Mouse (Mus musculus) neural tube, embryonic 14.5 days (tissue): Measurements from ENCODE around the gene Pgap3. TPM values are rescaled to one million over a fixed set of nuclear protein-coding genes. Genes with fewer than 3 reads are reported as not detected.

Source experiments
- ATAC-seq: fragments of 200-750 bp; cut with Nextera tagmentation; 2 replicates; pipeline ENCODE4 v1.8.0; 2017; ENCODE audit warnings: low read depth, mild to moderate bottlenecking, moderate TSS enrichment, moderate library complexity
- H3K27ac ChIP-seq: fragments of 300-500 bp; sonication (generic); 2 replicates; pipeline ENCODE4 v1.5.1; 2014; ENCODE audit warnings: low read depth, mild to moderate bottlenecking, control low read depth, low read length, moderate library complexity, mixed read lengths
- H3K27me3 ChIP-seq: fragments of 300-500 bp; sonication (generic); 2 replicates; pipeline ENCODE4 v1.6.1; 2014; ENCODE audit warnings: low read length; ENCODE audit not compliant: control insufficient read depth, insufficient read depth
- H3K36me3 ChIP-seq: fragments of 300-500 bp; sonication (generic); 2 replicates; pipeline ENCODE4 v1.6.1; 2014; ENCODE audit warnings: low read length, mixed read lengths; ENCODE audit not compliant: control insufficient read depth, insufficient read depth
- H3K4me1 ChIP-seq: fragments of 300-500 bp; sonication (generic); 2 replicates; pipeline ENCODE4 v1.6.1; 2014; ENCODE audit warnings: low read length; ENCODE audit not compliant: control insufficient read depth, insufficient read depth
- H3K4me2 ChIP-seq: fragments of 300-500 bp; sonication (generic); 2 replicates; pipeline ENCODE4 v1.6.1; 2014; ENCODE audit warnings: mild to moderate bottlenecking, low read depth, low read length, control low read depth
- H3K4me3 ChIP-seq: fragments of 300-500 bp; sonication (generic); 2 replicates; pipeline ENCODE4 v1.5.1; 2014; ENCODE audit warnings: low read depth, low read length, control low read depth, mixed read lengths
- H3K9ac ChIP-seq: fragments of 300-500 bp; sonication (generic); replicated peaks from 2 replicates; pipeline ENCODE4 v1.6.1; 2014; ENCODE audit warnings: low read depth, mild to moderate bottlenecking, control low read depth, low read length, mixed read lengths
- H3K9me3 ChIP-seq: fragments of 300-500 bp; sonication (generic); 2 replicates; pipeline ENCODE4 v1.6.1; 2016; ENCODE audit warnings: low read length; ENCODE audit not compliant: control insufficient read depth
- WGBS: fragments of 180-500 bp; shearing (Covaris S2); extraction: QIAGEN DNeasy Blood & Tissue Kit; methylation state at CpG from one replicate; pipeline ENCODE4 v1.1.7; 2014; 5-methylcytosine and 5-hydroxymethylcytosine counted together
- polyA plus RNA-seq: library from polyadenylated mRNA; unstranded; fragments of >200 nt; fragmentation: Nextera tagmentation; extraction: Ambion mirVana; gene quantifications from 2 replicates; pipeline ENCODE4 v1.2.1, GENCODE M21; 2014

The Pgap3 gene
- polyA plus RNA-seq, 1 experiment from 2014 or later = 6.2 TPM

GRCm38 (mm10) chr11:98397946-98398345 lies 2.3 kb downstream of the Pgap3 start:
- H3K4me2 ChIP-seq = no peak overlapping the region
- H3K4me1 ChIP-seq = peaks cover 6% of the 10 kb centered on the region; the same call in 1 of the 2 replicates
- no peak overlapping the region for H3K9ac ChIP-seq
- no peak overlapping the region for H3K4me3 ChIP-seq
- H3K27ac ChIP-seq = no peak overlapping the region
- H3K9me3 ChIP-seq = no peaks in the 10 kb centered on the region
- no peaks in the 10 kb centered on the region for H3K36me3 ChIP-seq
- no peaks in the 10 kb centered on the region for H3K27me3 ChIP-seq
- ATAC-seq = no peak
- 91% methylated on average over 7 of the region's 7 CpGs for WGBS

DNA sequence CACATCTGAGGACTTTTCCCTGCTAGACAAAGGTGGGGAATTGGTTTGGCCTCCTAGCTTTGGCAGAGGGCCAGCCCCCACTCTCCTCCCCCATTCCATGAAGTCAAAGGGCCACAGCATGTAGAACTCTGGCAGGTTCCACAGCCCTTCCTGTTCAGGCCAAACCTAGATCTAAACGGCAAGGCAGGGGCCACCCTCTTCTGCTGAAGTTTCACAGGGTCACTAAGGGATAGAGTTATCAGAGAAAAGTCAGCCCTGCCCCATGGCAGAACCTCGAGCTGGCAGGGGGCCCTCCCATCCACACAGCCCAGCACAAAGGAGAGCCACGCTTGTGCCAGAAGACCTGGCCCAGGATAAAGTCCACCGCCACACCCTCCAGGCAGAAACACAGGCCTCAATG lies 5.2 kb downstream of the Pgap3 start:
- ATAC-seq = no peak
- no peak overlapping the region for H3K27ac ChIP-seq
- H3K4me2 ChIP-seq = no peak overlapping the region
- H3K9ac ChIP-seq = no peak overlapping the region
- H3K27me3 ChIP-seq = no peaks in the 10 kb centered on the region
- no peaks in the 10 kb centered on the region for H3K9me3 ChIP-seq
- WGBS = 58% methylated on average over 4 of the region's 4 CpGs
- no peaks in the 10 kb centered on the region for H3K4me1 ChIP-seq
- H3K4me3 ChIP-seq = no peak overlapping the region
- H3K36me3 ChIP-seq = no peaks in the 10 kb centered on the region

- WGBS = 68% methylated on average over 6 of the region's 6 CpGs
- Histone ChIP-seq H3K36me3 (no peaks in the 10 kb centered on the region), H3K4me2 (no peak overlapping the region), H3K27me3 (no peaks in the 10 kb centered on the region), H3K4me1 (no peaks in the 10 kb centered on the region), H3K9me3 (no peaks in the 10 kb centered on the region), H3K27ac (no peak overlapping the region), H3K4me3 (no peak overlapping the region), H3K9ac (no peak overlapping the region)
- no peak for ATAC-seq
Observed at GRCm38 (mm10) chr11:98394301-98394700, 6.0 kb downstream of the Pgap3 start.

- 79% methylated on average over 6 of the region's 6 CpGs for WGBS
- ATAC-seq = no peak
- H3K9ac ChIP-seq = no peak overlapping the region
Observed at GRCm38 (mm10) chr11:98393317-98393716, 7.0 kb downstream of the Pgap3 start.

DNA sequence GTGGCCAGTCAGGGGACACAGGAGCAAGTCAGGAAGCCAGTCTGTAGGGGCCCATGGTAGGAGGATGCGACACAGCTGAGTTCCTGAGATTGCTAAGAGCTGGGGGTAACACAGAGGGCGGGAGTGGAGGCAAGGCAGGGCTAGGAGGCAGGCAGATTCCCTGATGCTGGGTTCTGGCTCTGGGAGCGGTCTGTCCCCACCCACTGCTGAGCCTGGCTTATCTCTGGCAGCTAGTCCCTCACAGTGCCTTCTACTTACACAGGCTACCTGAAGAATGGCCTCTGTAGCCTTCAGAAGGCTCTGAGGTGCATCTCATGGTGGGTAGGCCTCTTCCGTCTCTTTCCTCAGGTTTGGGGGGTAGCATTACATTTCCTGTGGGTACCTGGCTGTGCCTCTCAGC lies 7.6 kb downstream of the Pgap3 start:
- Histone ChIP-seq H3K27me3 (peaks cover 6% of the 10 kb centered on the region; the same call in 1 of the 2 replicates), H3K4me3 (no peak overlapping the region), H3K9ac (no peak overlapping the region), H3K9me3 (no peaks in the 10 kb centered on the region), H3K4me1 (no peaks in the 10 kb centered on the region), H3K36me3 (no peaks in the 10 kb centered on the region), H3K4me2 (no peak overlapping the region), H3K27ac (no peak overlapping the region)
- 63% methylated on average over 4 of the region's 4 CpGs for WGBS
- no peak for ATAC-seq

More at GRCm38 (mm10) chr11:98393317-98393716, 7.0 kb downstream of the Pgap3 start:
- H3K9me3 ChIP-seq = no peaks in the 10 kb centered on the region
- no peaks in the 10 kb centered on the region for H3K27me3 ChIP-seq
- H3K27ac ChIP-seq = no peak overlapping the region
- H3K4me1 ChIP-seq = no peaks in the 10 kb centered on the region
- no peaks in the 10 kb centered on the region for H3K36me3 ChIP-seq
- H3K4me3 ChIP-seq = no peak overlapping the region
- no peak overlapping the region for H3K4me2 ChIP-seq

- Histone ChIP-seq H3K27ac (no peak overlapping the region), H3K27me3 (peaks cover 12% of the 10 kb centered on the region; the same call in 1 of the 2 replicates), H3K4me2 (no peak overlapping the region), H3K9ac (no peak overlapping the region), H3K4me1 (no peaks in the 10 kb centered on the region), H3K9me3 (no peaks in the 10 kb centered on the region), H3K4me3 (no peak overlapping the region), H3K36me3 (no peaks in the 10 kb centered on the region)
- ATAC-seq = no peak
- 20% methylated on average over 7 of the region's 8 CpGs for WGBS
Observed at GRCm38 (mm10) chr11:98392034-98392433, 8.3 kb downstream of the Pgap3 start.

DNA sequence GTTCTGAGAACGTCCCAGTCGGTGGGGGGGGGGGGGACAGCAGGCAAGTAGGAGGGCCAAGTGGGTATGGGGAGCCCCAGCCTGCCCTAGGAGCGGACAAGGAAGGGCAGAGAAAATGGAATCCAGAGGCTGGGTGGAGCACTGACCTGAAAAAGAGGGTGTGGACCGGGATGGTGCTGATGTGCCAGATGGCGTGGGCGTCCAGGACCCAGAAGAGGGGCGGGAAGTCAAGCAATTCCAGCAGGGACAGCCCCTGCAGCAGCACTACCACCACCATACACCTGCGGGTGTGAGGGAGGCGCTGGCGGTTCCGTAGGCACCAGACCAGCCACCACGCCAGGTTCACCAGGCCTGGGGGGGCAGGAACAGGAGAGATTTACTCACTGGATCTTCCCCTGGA lies 10.1 kb downstream of the Pgap3 start:
- Histone ChIP-seq H3K27me3 (peaks cover 12% of the 10 kb centered on the region; the same call in 1 of the 2 replicates), H3K4me2 (no peak overlapping the region), H3K4me1 (no peaks in the 10 kb centered on the region), H3K36me3 (no peaks in the 10 kb centered on the region), H3K9me3 (no peaks in the 10 kb centered on the region), H3K27ac (no peak overlapping the region), H3K4me3 (no peak overlapping the region), H3K9ac (no peak overlapping the region)
- 78% methylated on average over 12 of the region's 12 CpGs for WGBS
- ATAC-seq = no peak

GRCm38 (mm10) chr11:98389221-98389780 lies 11.0 kb downstream of the Pgap3 start:
- H3K4me3 ChIP-seq = no peak overlapping the region
- H3K9ac ChIP-seq = no peak overlapping the region
- H3K27ac ChIP-seq = no peak overlapping the region
- no peaks in the 10 kb centered on the region for H3K4me1 ChIP-seq
- 30% methylated on average over 9 of the region's 9 CpGs for WGBS
- no peaks in the 10 kb centered on the region for H3K9me3 ChIP-seq
- ATAC-seq = no peak
- H3K4me2 ChIP-seq = no peak overlapping the region
- H3K36me3 ChIP-seq = no peaks in the 10 kb centered on the region
- H3K27me3 ChIP-seq = peaks cover 12% of the 10 kb centered on the region; the same call in 1 of the 2 replicates

- Histone ChIP-seq H3K4me3 (no peak overlapping the region), H3K4me2 (no peak overlapping the region), H3K9ac (no peak overlapping the region), H3K9me3 (no peaks in the 10 kb centered on the region), H3K36me3 (no peaks in the 10 kb centered on the region), H3K27ac (no peak overlapping the region), H3K27me3 (peaks cover 12% of the 10 kb centered on the region; the same call in 1 of the 2 replicates), H3K4me1 (no peaks in the 10 kb centered on the region)
- ATAC-seq = no peak
- 84% methylated on average over 10 of the region's 10 CpGs for WGBS
Observed at GRCm38 (mm10) chr11:98388282-98388681, 12.0 kb downstream of the Pgap3 start.
